Mouse (Mus musculus) inflammation-experienced regulatory T-cells, adult 6 months (primary cell): Measurements from ENCODE around the gene Lcn2. TPM values are rescaled to one million over a fixed set of nuclear protein-coding genes. Genes with fewer than 3 reads are reported as not detected.

Experiments
- ATAC-seq: one replicate; pipeline ENCODE4 v1.8.0; 2017
- polyA plus RNA-seq, 3 experiments: library from polyadenylated mRNA; unstranded; fragments of 100-300 nt; shearing (Covaris generic); gene quantifications; one replicate each; pipeline ENCODE4 v1.2.1; 2017

Gene Lcn2
- polyA plus RNA-seq, 3 experiments from 2014 or later, result 0.93 TPM; not detected in 2

DNA sequence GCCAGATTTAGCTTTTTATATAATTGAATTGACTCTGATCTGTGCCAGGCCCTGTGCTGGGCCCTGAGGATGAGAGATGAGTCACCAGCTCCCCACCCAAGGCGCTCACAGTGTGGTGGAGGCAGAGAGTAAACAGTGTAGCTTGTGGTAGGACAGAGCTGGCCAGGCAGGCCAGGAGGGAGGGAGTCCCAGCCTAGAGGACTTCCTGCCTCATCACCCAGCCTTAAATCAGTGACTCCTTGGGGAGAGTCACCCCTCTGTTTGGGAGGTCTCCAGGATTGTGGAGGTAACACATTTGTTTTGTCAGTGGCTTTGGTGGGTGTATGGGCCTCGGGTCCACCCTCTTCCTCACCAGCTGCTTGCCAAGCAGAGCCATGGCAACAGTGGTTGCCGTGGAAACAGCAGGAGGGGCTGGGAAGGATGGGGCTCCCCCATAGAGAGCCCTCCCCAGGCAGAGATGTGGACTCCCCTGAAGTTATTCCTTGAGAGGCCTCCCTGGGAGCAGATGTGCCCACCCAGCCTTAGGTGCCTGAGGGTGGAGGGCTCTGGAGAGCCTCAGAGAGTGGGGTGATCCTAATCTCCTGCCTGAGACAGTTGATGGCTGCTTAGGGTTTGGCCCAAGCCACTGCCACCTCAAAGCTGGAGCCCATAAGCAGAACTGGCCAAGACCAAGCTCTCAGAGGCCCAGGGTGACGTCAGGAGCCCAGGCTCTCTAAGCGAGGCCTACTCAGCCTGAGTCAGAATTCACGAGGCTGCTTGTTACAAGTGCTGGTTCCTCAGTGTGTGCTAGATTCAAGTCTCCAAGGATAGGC lies 45.3 kb downstream of the Lcn2 start:
- no peak for ATAC-seq

DNA sequence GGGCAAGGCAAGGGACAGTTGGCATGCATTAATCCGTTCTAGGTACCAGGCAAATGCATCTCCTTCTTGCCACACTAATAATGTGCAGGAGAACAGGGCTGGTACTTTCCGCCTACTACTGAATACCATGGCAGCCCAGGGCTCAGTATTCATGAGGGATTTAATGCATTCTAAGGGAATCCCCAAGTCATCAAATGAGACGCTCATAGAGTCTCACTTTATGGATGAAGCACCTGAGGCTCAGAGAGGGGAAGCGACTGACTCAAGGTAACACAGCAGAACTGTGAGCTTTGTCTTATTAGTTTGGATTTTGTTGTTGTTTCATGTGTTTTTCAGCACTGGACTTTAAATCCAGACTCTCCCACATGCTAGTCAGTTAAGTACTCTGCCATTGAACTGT lies 46.0 kb downstream of the Lcn2 start:
- ATAC-seq, result no peak

DNA sequence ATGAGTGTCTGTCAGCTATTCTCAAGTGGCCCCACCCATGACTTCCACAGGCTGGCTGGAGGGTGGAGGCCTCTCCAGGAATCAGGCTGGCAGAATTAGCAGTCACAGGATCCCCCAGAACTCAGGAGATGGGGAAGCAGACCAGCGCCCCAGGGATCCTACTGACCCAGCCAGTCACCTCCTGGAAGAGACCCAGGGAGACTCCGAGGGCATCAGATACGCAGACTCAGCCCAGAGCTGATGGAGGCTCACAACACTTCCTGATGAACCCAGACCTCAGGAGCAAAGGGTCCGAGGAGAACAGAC lies 46.5 kb downstream of the Lcn2 start:
- ATAC-seq, result no peak

DNA sequence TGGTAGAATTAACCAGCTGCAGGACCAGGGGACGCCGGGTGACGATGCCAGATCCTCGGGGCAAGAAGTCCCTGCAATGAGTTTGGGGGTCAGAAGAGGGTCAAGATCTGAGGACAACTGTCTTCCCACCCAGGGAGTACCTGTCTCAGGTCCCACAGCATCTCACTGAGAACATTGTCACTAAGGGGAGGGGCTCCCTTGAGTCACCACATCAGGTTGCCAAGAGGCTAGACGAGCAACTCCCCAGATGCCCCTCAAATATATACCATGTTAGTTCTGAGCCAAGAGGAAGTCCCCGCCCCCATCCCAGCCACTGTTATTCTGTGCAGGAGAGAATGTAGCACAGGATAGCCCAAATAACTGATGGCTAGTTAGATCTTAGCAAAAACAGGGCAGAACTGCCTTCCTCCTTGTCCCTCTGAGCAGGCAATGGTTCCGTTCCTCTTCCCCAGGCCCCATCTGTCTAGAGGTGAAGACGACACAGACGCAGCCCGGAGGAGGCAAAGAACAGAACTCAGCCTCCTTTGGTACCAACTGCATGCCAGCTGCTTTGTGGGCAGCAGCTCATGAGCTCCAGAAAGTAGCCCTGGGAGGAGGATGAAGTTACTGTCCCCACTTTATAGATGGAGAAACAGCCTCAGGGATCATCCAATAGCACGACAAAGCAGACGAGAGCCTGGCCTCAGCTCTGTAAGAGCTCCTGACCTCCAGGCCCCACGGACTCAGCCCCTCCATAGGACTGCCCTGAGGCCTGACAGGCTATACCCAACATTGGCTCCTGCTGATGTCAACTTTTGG lies 47.0 kb downstream of the Lcn2 start:
- ATAC-seq, result no peak

DNA sequence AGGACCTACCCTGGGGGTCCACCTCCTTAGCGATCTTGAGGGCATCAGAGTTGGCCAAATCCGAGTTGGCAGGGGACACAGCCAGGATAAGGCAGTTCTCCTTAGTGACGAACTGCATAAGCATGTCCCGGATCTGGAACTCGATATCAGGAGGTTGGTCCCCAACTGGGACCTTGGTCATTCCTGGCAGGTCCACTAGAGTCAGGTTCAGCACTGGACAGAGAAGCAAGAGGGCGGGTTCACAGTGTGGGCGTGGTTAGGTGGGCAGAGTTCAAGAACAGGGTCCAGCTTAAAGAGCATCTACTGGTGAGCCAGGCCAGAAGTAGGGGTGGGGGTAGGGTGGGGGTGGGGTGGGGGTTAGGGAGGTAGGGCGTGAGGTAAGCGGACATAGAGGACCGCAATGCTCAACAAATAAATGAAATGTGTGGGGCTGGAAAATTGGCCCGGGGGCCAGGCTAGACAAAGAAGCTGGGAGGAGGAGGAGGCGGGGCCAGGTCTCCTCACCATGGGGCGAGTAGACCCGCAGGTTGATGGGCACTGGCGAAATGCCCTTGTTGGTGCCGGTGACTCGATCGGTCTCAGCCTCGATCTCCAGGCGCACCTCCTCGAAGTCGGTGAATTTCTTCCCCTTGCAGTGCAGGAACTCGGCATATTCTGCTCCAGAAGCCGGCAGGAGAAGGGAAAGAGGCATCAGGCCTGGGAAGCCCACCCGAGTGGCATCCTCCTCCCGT lies 48.0 kb downstream of the Lcn2 start:
- ATAC-seq, result no peak

DNA sequence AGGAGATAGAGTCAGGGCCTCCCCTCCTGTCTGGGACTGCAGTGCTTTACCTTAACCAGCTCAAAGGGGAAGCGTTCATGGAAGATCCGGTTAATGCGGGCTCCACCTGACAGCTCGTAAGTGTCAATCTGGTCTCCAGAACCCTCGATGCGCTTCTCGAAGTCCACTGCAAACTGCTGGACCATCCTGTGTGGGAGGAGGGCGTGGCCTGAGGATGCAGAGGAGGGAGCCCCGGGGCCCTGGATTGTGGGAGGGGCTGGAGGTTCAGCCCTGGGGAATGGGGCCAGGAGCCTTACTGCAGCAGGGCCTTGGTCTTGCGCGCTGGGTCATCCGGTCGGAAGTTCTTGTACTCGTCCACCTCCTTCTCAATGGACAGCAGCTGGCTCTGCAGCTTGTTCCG lies 52.2 kb downstream of the Lcn2 start:
- no peak for ATAC-seq

Other genes starting within 250 kb of the Lcn2 start
- 10 to 100 TPM; 33.6 to 40.3 (median 35.2) TPM for gene Prrc2b, start 237.2 kb downstream of the Lcn2 start, polyA plus RNA-seq
- 1 to 10 TPM; 2.4 to 4.2 (median 3.0) TPM for gene Pomt1, start 151.7 kb downstream of the Lcn2 start, polyA plus RNA-seq
- gene Uck1, start 128.1 kb downstream of the Lcn2 start, polyA plus RNA-seq, result 10 to 100 TPM; 33.2 to 37.9 (median 36.2) TPM
- 10 to 100 TPM; 17.4 to 21.7 (median 21.4) TPM for gene Golga2, start 100.9 kb downstream of the Lcn2 start, polyA plus RNA-seq
- 100 to 1,000 TPM; 155 to 247 (median 208) TPM for gene Swi5, start 100.2 kb downstream of the Lcn2 start, polyA plus RNA-seq
- gene Ciz1, start 35.9 kb downstream of the Lcn2 start, polyA plus RNA-seq, result 10 to 100 TPM; 52.5 to 84.8 (median 55.5) TPM
- gene Dnm1, start 34.9 kb downstream of the Lcn2 start, polyA plus RNA-seq, result not detected
- gene 1110008P14Rik, start 6.3 kb downstream of the Lcn2 start, polyA plus RNA-seq, result 10 to 100 TPM; 43.1 to 73.3 (median 57.4) TPM
- under 1 TPM; 0.32 to 0.63 (median 0.44) TPM for gene Ptges2, start 7.6 kb upstream of the Lcn2 start, polyA plus RNA-seq
- gene Naif1, start 62.2 kb upstream of the Lcn2 start, polyA plus RNA-seq, result 1 to 10 TPM; 4.6 to 6.0 (median 4.8) TPM
- 1 to 10 TPM; 2.2 to 4.4 (median 4.3) TPM for gene Slc25a25, start 63.2 kb upstream of the Lcn2 start, polyA plus RNA-seq
- gene Fam102a, start 147.1 kb upstream of the Lcn2 start, polyA plus RNA-seq, result 10 to 100 TPM; 40.7 to 52.4 (median 50.7) TPM
- 100 to 1,000 TPM; 126 to 160 (median 144) TPM for gene Dpm2, start 182.6 kb upstream of the Lcn2 start, polyA plus RNA-seq
- not detected for gene Pip5kl1, start 186.5 kb upstream of the Lcn2 start, polyA plus RNA-seq
- under 1 TPM in 1 of 3 experiments, not detected in 2; 0.31 TPM for gene 9430097D07Rik, start 187.4 kb upstream of the Lcn2 start, polyA plus RNA-seq
- 10 to 100 TPM; 31.5 to 42.6 (median 33.5) TPM for gene St6galnac4, start 198.8 kb upstream of the Lcn2 start, polyA plus RNA-seq
- 1 to 10 TPM; 3.4 to 5.1 (median 4.3) TPM for gene St6galnac6, start 211.5 kb upstream of the Lcn2 start, polyA plus RNA-seq
- under 1 TPM in 1 of 3 experiments, not detected in 2; 0.52 TPM for gene Ak1, start 233.5 kb upstream of the Lcn2 start, polyA plus RNA-seq